Mouse (Mus musculus) lung, postnatal 0 days (tissue): ENCODE measurements around the gene Ccl28.

ENCODE experiments used
- CTCF ChIP-seq: IDR thresholded peaks from 2 replicates; pipeline ENCODE4 v1.5.1; 2016; ENCODE audit warnings: antibody characterized with exemption, mild to moderate bottlenecking
- EP300 ChIP-seq: IDR thresholded peaks from 2 replicates; pipeline ENCODE4 v1.6.1; 2016; ENCODE audit warnings: antibody characterized with exemption, mild to moderate bottlenecking, control low read depth

DNA sequence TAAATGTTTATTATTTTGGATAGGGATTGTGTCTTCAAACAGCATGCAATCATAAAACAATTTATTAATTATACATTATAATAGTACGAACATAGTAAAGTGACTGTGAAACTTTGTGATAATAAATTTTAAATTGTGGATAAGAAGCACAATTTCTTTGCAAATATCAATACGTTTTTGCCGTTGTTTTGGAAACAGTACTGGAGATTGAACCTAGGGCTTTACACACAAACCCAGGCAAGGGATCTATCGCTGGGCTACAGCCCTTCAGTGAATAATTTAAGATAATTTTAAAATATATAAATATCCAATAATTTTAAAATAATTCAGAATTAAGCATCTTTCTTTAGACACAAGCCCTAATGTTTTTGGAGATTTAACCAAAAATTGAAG lies 8.5 kb downstream of the Ccl28 start:
- TF ChIP-seq CTCF, result no peak
- TF ChIP-seq EP300, result no peak
